Mouse (Mus musculus) cortical plate, adult 2 months (tissue): ENCODE measurements around the gene Narfl. TPM values are rescaled to one million over a fixed set of nuclear protein-coding genes. Genes with fewer than 3 reads are reported as not detected.

Experiments
- H3K27ac ChIP-seq: fragments of 200-500 bp; 2 replicates; pipeline ENCODE4 v1.5.1; 2012; ENCODE audit warnings: low read length, control low read depth, inconsistent platforms; ENCODE audit not compliant: insufficient read depth
- H3K4me1 ChIP-seq: fragments of 200-500 bp; 2 replicates; pipeline ENCODE4 v1.6.1; 2011; ENCODE audit warnings: low read length; ENCODE audit not compliant: control insufficient read depth, insufficient read depth
- H3K4me3 ChIP-seq: fragments of 200-500 bp; 2 replicates; pipeline ENCODE4 v1.5.1; 2011; ENCODE audit warnings: mild to moderate bottlenecking, low read length, control low read depth; ENCODE audit not compliant: insufficient read depth
- CTCF ChIP-seq: fragments of 200-500 bp; IDR thresholded peaks from 2 replicates; pipeline ENCODE4 v1.5.1; 2011; ENCODE audit warnings: mild to moderate bottlenecking, control low read depth, low read length; ENCODE audit not compliant: insufficient read depth; ENCODE audit errors: extremely low read depth
- POLR2A ChIP-seq: fragments of 200-500 bp; IDR thresholded peaks from 2 replicates; pipeline ENCODE4 v1.6.1; 2011; ENCODE audit warnings: mild to moderate bottlenecking, low read length, control low read depth; ENCODE audit not compliant: insufficient read depth; ENCODE audit errors: extremely low read depth
- polyA plus RNA-seq: library from polyadenylated mRNA; depleted of rRNA; stranded (reverse); fragments of >200 nt; gene quantifications from 2 replicates; pipeline ENCODE4 v1.2.3, GENCODE M21; 2012

The Narfl gene
- polyA plus RNA-seq, 1 experiment, result 39.4 TPM

DNA sequence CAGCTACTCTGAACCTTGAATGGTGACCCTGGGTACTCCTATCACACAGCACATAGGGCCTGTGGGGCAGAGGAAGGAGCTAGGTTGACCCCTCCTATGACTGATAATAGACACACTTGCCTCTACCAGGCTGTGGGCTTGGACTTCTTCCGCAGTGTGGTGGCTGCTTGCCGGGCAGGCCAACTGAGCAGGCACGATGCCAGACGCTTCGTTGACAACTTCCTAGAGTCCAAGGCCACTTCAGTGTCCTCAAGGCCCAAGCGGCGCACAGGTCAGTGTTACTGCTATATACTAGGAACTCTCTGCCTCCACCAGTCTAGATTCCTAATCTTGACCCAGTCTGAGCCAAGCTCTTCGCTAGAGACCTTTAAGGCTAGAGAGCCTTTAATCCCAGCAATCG is 29.7 kb upstream of the Narfl start:
- TF ChIP-seq POLR2A (no peak), CTCF (no peak)

GRCm38 (mm10) chr17:25744311-25744710 is 29.3 kb upstream of the Narfl start:
- TF ChIP-seq POLR2A, result no peak
- TF ChIP-seq CTCF, result no peak
- H3K4me1 ChIP-seq, result no peaks in the 10 kb centered on the region

More for the DNA sequence above, 29.7 kb upstream of the Narfl start:
- no peak overlapping the region for H3K4me3 ChIP-seq
- H3K4me1 ChIP-seq, result no peaks in the 10 kb centered on the region
- no peak overlapping the region for H3K27ac ChIP-seq

DNA sequence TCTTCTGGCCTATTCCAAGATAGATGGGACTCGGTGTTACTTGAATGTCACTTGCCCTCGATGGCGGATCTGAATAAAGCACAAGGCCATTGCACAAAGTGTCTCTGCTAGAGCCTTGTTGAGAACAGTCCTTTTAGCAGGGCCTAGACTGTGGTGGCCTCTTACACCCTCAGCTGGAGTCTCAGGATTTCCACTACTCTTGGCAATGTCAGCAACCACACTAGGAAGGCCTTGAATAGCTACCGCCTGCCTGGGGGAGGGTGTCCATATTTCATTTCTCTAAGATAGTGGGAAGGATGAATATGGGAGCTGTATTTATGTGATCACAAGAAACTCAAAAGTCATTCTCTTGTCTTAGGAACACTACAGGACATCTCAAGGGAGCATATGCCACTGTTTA is 25.3 kb upstream of the Narfl start:
- no peak overlapping the region for H3K27ac ChIP-seq
- no peaks in the 10 kb centered on the region for H3K4me1 ChIP-seq
- TF ChIP-seq POLR2A (no peak), CTCF (no peak)
- no peak overlapping the region for H3K4me3 ChIP-seq

More at GRCm38 (mm10) chr17:25744311-25744710, 29.3 kb upstream of the Narfl start:
- H3K4me3 ChIP-seq, result no peak overlapping the region
- H3K27ac ChIP-seq, result no peak overlapping the region

GRCm38 (mm10) chr17:25749314-25749713 is 24.3 kb upstream of the Narfl start:
- TF ChIP-seq POLR2A, result no peak
- no peak for TF ChIP-seq CTCF
- no peaks in the 10 kb centered on the region for H3K4me1 ChIP-seq
- no peak overlapping the region for H3K27ac ChIP-seq
- no peak overlapping the region for H3K4me3 ChIP-seq

DNA sequence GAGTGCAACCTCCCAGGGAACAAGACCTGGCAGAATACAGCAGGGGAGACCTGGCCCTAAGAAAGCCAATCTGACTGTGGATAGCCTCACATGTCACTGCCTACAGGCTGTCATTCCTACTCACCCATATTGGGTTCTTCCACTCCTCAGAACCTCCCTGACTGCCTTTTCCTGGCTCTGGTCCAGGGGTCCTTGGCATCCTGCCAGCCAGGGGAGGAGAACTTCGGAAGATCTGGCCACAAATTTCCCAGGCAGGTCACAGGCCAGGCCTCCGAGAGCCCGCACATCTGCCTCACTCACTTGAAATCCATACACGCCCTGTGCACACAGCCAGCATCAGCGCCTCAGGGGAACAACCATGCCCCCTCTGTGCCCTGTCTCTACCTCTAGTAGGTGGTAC is 22.1 kb upstream of the Narfl start:
- TF ChIP-seq CTCF (no peak), POLR2A (no peak)

GRCm38 (mm10) chr17:25754241-25754640 is 19.3 kb upstream of the Narfl start, which contains the start of gene Msln:
Gene Msln (minus strand): TSS chr17:25754378.
- H3K27ac ChIP-seq, result no peak within 1 kb of the TSS
- H3K4me3 ChIP-seq, result no peak within 1 kb of the TSS
- TF ChIP-seq CTCF (no peak), POLR2A (no peak)
- H3K4me1 ChIP-seq, result no peaks in the 10 kb centered on the region

More for the DNA sequence above, 22.1 kb upstream of the Narfl start:
- Histone ChIP-seq H3K27ac (no peak overlapping the region), H3K4me3 (no peak overlapping the region), H3K4me1 (no peaks in the 10 kb centered on the region)

DNA sequence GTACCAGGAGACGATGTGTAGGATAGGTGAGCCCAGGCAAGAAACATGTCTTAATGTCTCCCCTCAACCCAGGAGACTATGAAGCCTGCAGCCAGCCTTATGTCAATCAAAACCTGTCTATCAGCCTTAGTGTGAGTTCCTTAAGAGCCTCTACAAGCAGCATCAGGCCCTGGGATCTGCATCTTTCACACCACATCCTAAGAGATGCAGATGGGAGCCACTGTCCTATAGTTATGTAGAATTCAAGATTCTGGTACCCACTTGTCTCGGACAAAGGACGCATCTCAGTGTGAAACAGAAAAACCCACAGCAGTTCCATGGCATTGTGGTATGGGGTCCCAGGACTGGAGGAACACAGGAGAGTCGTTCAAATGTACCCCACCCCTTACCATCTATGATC is 18.5 kb upstream of the Narfl start:
- Histone ChIP-seq H3K4me3 (no peak overlapping the region), H3K4me1 (peaks cover 2% of the 10 kb centered on the region), H3K27ac (no peak overlapping the region)
- TF ChIP-seq CTCF (no peak), POLR2A (no peak)

DNA sequence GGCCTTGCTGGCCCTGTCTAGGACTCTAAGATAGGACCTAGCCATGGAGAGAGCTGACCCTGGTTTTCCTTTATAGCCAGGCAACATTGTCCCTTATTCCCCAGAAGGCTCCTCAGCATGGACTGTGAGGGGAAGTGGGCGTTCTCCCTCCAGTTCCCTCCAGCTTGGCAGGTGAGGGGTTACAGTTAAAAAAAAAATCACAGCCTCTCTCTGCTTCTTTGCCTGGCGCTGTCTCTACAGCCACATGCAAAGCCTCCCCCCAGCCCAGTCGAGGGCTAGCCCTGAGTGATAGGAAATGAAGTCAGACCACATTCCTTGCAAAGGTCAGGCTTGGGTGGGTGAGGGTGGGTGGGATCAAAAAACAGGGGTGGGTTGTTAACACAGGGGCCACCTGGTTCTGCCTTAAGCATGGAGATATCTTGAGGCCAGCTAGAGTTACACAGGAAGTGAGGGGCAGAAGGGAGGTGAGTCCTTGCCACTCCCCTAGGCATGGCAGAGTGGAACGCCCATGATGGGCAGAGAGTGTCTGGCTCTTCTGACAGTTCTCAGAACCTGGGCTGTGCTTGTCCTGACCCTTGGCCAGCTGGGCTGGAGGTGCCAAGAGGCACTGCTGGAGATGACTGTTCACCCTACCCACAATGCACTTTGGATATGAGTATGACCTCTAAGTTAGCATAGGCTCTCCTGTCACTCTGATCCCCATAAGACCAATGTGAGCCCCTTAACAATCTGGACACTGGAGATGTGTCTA is 17.8 kb upstream of the Narfl start:
- peaks cover 3% of the 10 kb centered on the region for H3K4me1 ChIP-seq
- H3K4me3 ChIP-seq, result no peak overlapping the region
- H3K27ac ChIP-seq, result no peak overlapping the region
- no peak for TF ChIP-seq CTCF
- TF ChIP-seq POLR2A, result no peak

GRCm38 (mm10) chr17:25756378-25757242 is 17.0 kb upstream of the Narfl start:
- Histone ChIP-seq H3K4me3 (no peak overlapping the region), H3K4me1 (peaks cover 7% of the 10 kb centered on the region), H3K27ac (no peak overlapping the region)
- TF ChIP-seq POLR2A, result no peak
- TF ChIP-seq CTCF, result no peak
